Mouse (Mus musculus) MEL (cell line): ENCODE measurements around the gene Ung.

Experiments used
- BHLHE40 ChIP-seq: IDR thresholded peaks from 2 replicates; pipeline ENCODE4 v1.6.1; 2012; ENCODE audit warnings: low read depth, mild to moderate bottlenecking, inconsistent platforms, low read length, improper control_type of control experiment, borderline replicate concordance
- CHD2 ChIP-seq: IDR thresholded peaks from 2 replicates; pipeline ENCODE4 v1.6.1; 2011; ENCODE audit warnings: low read length, improper control_type of control experiment
- E2F4 ChIP-seq: IDR thresholded peaks from 2 replicates; pipeline ENCODE4 v1.6.1; 2011; ENCODE audit warnings: low read depth, low read length, improper control_type of control experiment, borderline replicate concordance
- POLR2A ChIP-seq, 2 experiments: IDR thresholded peaks; 2 replicates each; pipeline ENCODE4 v1.6.1; 2011 to 2012; ENCODE audit warnings: low read length in 2 of 2, mild to moderate bottlenecking in 2 of 2, control low read depth in 1 of 2, improper control_type of control experiment in 1 of 2, low read depth in 1 of 2, moderate library complexity in 1 of 2; ENCODE audit not compliant: control insufficient read depth in 1 of 2, insufficient read depth in 1 of 2, poor library complexity in 1 of 2

GRCm38 (mm10) chr5:114172936-114173335 lies 42.8 kb downstream of the Ung start:
- no peak for TF ChIP-seq BHLHE40
- no peak for TF ChIP-seq E2F4
- no peak for TF ChIP-seq CHD2
- TF ChIP-seq POLR2A (IDR thresholded peaks at IDR 0.05; ENCODE audit: control insufficient read depth in 1 of 2, insufficient read depth in 1 of 2, low read depth in 1 of 2, low read length in 2 of 2, poor library complexity in 1 of 2): no peak
